Comparison of ENCODE assay signal across 8 mouse cellular contexts in genomic region chr13:97295101-97295852, GRCm38 (mm10). TPM values are rescaled to one million over a fixed set of nuclear protein-coding genes. Genes with fewer than 3 reads are reported as not detected.
DNase-seq lines count a peak whose midpoint lies in the region.

No protein-coding gene starts in this region.

- intact Hi-C loops in gastrocnemius, postnatal 14 days (cut with DNase I; ENCODE audit: low total_unique reads) = no loop called here

- DNase-seq in cerebellum, postnatal 10 days = peak; percentile 30 to 46
- DNase-seq in cerebellum, postnatal 4 days (ENCODE audit: low spot score in 2 of 2) = no peak
- DNase-seq in gastrocnemius, postnatal 14 days = peak; percentile 23
- DNase-seq in kidney, adult 8-10 months = peak; percentile 89
- DNase-seq in lung, postnatal 4 days = peak; percentile 72 to 73
- DNase-seq in layer of hippocampus, postnatal 25 days (ENCODE audit: extremely low spot score in 1 of 2, low spot score in 1 of 2) = no peak
- no peak for DNase-seq in layer of hippocampus, adult 9-11 months
- DNase-seq in spleen, adult 18-20 months = no peak

RNA-seq across cellular contexts. Expression of gene Enc1, which starts 54.4 kb away (rescaled TPM):
- total RNA-seq in gastrocnemius, postnatal 14 days (2021) = 1 to 10 TPM; 3.2 to 3.6 TPM
- 100 to 1,000 TPM; 670 to 691 TPM for total RNA-seq in layer of hippocampus, postnatal 25 days (2021)

Comparison
In these comparisons a context has a peak if more than half of its experiments do, and no peak if none do; other contexts are left out.
1. DNase-seq: peak in cerebellum, postnatal 10 days (2 of 2), gastrocnemius, postnatal 14 days (single experiment), kidney, adult 8-10 months (2 of 2) and lung, postnatal 4 days (2 of 2); none in cerebellum, postnatal 4 days (0 of 2), layer of hippocampus, postnatal 25 days (0 of 2), layer of hippocampus, adult 9-11 months (single experiment) and spleen, adult 18-20 months (0 of 2).
2. RNA of gene Enc1, which starts 54.4 kb away (total RNA-seq): 670 to 691 TPM in layer of hippocampus, postnatal 25 days; 3.2 to 3.6 TPM in gastrocnemius, postnatal 14 days; every median in the first group is over 100 times any median in the second.